Mouse (Mus musculus) MEL (cell line): ENCODE results near the gene Mrps34. TPM values are rescaled to one million over a fixed set of nuclear protein-coding genes. Genes with fewer than 3 reads are reported as not detected.
A peak's percentile ranks its signal among the peaks of the same experiment; 100 is the strongest.

Experiments
- DNase-seq: peaks from one replicate; pipeline ENCODE4 v3.0.0; 2011; ENCODE audit warnings: low read depth, low spot score
- H3K27ac ChIP-seq: 2 replicates; pipeline ENCODE4 v1.5.1; 2012; ENCODE audit warnings: low read depth, mild to moderate bottlenecking, control low read depth, low read length, moderate library complexity; ENCODE audit not compliant: control insufficient read depth
- H3K27me3 ChIP-seq, 2 experiments: fragments of 150-350 bp in 1 of 2; sonication (generic) in 1 of 2; 2 replicates each; pipeline ENCODE4 v1.6.1; 2012; ENCODE audit warnings: low read length in 2 of 2, mild to moderate bottlenecking in 2 of 2, improper control_type of control experiment in 1 of 2, moderate library complexity in 1 of 2; ENCODE audit not compliant: insufficient read depth in 2 of 2, control insufficient read depth in 1 of 2
- H3K36me3 ChIP-seq, 2 experiments: 2 replicates each; pipeline ENCODE4 v1.6.1; 2012 to 2014; ENCODE audit warnings: low read length in 2 of 2, improper control_type of control experiment in 1 of 2, inconsistent platforms in 1 of 2, mild to moderate bottlenecking in 1 of 2; ENCODE audit not compliant: insufficient read depth in 2 of 2, control insufficient read depth in 1 of 2
- H3K4me1 ChIP-seq, 2 experiments: fragments of 150-350 bp in 1 of 2; sonication (generic) in 1 of 2; 2 replicates each; pipeline ENCODE4 v1.6.1; 2012; ENCODE audit warnings: low read length in 2 of 2, improper control_type of control experiment in 1 of 2, mild to moderate bottlenecking in 1 of 2; ENCODE audit not compliant: insufficient read depth in 2 of 2, control insufficient read depth in 1 of 2
- H3K4me3 ChIP-seq, 2 experiments: fragments of 150-350 bp in 1 of 2; sonication (generic) in 1 of 2; 2 replicates each; pipeline ENCODE4 v1.5.1; 2012; ENCODE audit warnings: low read depth in 2 of 2, low read length in 2 of 2, mild to moderate bottlenecking in 2 of 2, moderate library complexity in 2 of 2, control low read depth in 1 of 2, improper control_type of control experiment in 1 of 2; ENCODE audit not compliant: control insufficient read depth in 1 of 2, insufficient read depth in 1 of 2
- H3K79me2 ChIP-seq: 2 replicates; pipeline ENCODE4 v1.6.1; 2012; ENCODE audit warnings: mild to moderate bottlenecking, low read length, moderate library complexity; ENCODE audit not compliant: control insufficient read depth, poor library complexity, insufficient read depth
- H3K9ac ChIP-seq: 2 replicates; pipeline ENCODE4 v1.6.1; 2012; ENCODE audit warnings: low read depth, mild to moderate bottlenecking, control low read depth, low read length, moderate library complexity; ENCODE audit not compliant: control insufficient read depth, poor library complexity, severe bottlenecking
- H3K9me3 ChIP-seq: fragments of 150-350 bp; sonication (generic); replicated peaks from 2 replicates; pipeline ENCODE4 v1.6.1; 2012; ENCODE audit warnings: mild to moderate bottlenecking, low read length, improper control_type of control experiment, moderate library complexity; ENCODE audit not compliant: insufficient read depth
- CTCF ChIP-seq, 3 experiments: IDR thresholded peaks in 2 of 3; conservative IDR thresholded peaks in 1 of 3; 2 replicates each; pipeline ENCODE4 v1.5.1; 2011 to 2012; ENCODE audit warnings: low read length in 3 of 3, low read depth in 2 of 3, mild to moderate bottlenecking in 2 of 3, improper control_type of control experiment in 1 of 3, inconsistent platforms in 1 of 3, mixed read lengths in 1 of 3, moderate library complexity in 1 of 3; ENCODE audit not compliant: control insufficient read depth in 1 of 3, insufficient read depth in 1 of 3, poor library complexity in 1 of 3, severe bottlenecking in 1 of 3
- EP300 ChIP-seq, 2 experiments: IDR thresholded peaks; 2 replicates each; pipeline ENCODE4 v1.6.1; 2011; ENCODE audit warnings: improper control_type of control experiment in 2 of 2, low read length in 2 of 2, low read depth in 1 of 2, mild to moderate bottlenecking in 1 of 2
- ETS1 ChIP-seq: IDR thresholded peaks from 2 replicates; pipeline ENCODE4 v1.6.1; 2012; ENCODE audit warnings: low read depth, mild to moderate bottlenecking, inconsistent platforms, low read length, improper control_type of control experiment, moderate library complexity
- GABPA ChIP-seq: IDR thresholded peaks from 2 replicates; pipeline ENCODE4 v1.6.1; 2012; ENCODE audit warnings: low read depth, mild to moderate bottlenecking, inconsistent platforms, low read length, improper control_type of control experiment, moderate library complexity
- HCFC1 ChIP-seq: IDR thresholded peaks from 2 replicates; pipeline ENCODE4 v1.6.1; 2012; ENCODE audit warnings: low read depth, mild to moderate bottlenecking, inconsistent platforms, low read length, improper control_type of control experiment, moderate library complexity
- JUND ChIP-seq: IDR thresholded peaks from 2 replicates; pipeline ENCODE4 v1.6.1; 2011; ENCODE audit warnings: low read depth, mild to moderate bottlenecking, improper control_type of control experiment, low read length
- MAFK ChIP-seq: IDR thresholded peaks from 2 replicates; pipeline ENCODE4 v1.6.1; 2011; ENCODE audit warnings: low read depth, mild to moderate bottlenecking, low read length, improper control_type of control experiment, borderline replicate concordance
- MAZ ChIP-seq: IDR thresholded peaks from 2 replicates; pipeline ENCODE4 v1.6.1; 2012; ENCODE audit warnings: low read depth, mild to moderate bottlenecking, inconsistent platforms, low read length, improper control_type of control experiment
- MXI1 ChIP-seq: IDR thresholded peaks from 2 replicates; pipeline ENCODE4 v1.6.1; 2011; ENCODE audit warnings: mild to moderate bottlenecking, low read depth, low read length, improper control_type of control experiment
- MYC ChIP-seq: IDR thresholded peaks from 2 replicates; pipeline ENCODE4 v1.6.1; 2011; ENCODE audit warnings: low read depth, mild to moderate bottlenecking, low read length, improper control_type of control experiment, moderate library complexity
- POLR2AphosphoS5 ChIP-seq: IDR thresholded peaks from 2 replicates; pipeline ENCODE4 v1.6.1; 2012; ENCODE audit warnings: low read depth, borderline replicate concordance, mild to moderate bottlenecking, inconsistent platforms, low read length, moderate library complexity, mixed read lengths
- RAD21 ChIP-seq: IDR thresholded peaks from 2 replicates; pipeline ENCODE4 v1.6.1; 2011; ENCODE audit warnings: mild to moderate bottlenecking, low read depth, low read length, improper control_type of control experiment
- RCOR1 ChIP-seq: IDR thresholded peaks from 2 replicates; pipeline ENCODE4 v1.6.1; 2012; ENCODE audit warnings: low read depth, mild to moderate bottlenecking, inconsistent platforms, low read length, improper control_type of control experiment
- SIN3A ChIP-seq: IDR thresholded peaks from 2 replicates; pipeline ENCODE4 v1.6.1; 2012; ENCODE audit warnings: low read length, improper control_type of control experiment, inconsistent platforms
- TAL1 ChIP-seq: IDR thresholded peaks from 2 replicates; pipeline ENCODE4 v1.6.1; 2012; ENCODE audit warnings: mild to moderate bottlenecking, inconsistent platforms, low read length, moderate library complexity, mixed read lengths
- USF1 ChIP-seq: IDR thresholded peaks from 2 replicates; pipeline ENCODE4 v1.6.1; 2014; ENCODE audit warnings: low read depth, mild to moderate bottlenecking, inconsistent platforms, low read length, improper control_type of control experiment, moderate library complexity
- USF2 ChIP-seq, 2 experiments: IDR thresholded peaks; 2 replicates each; pipeline ENCODE4 v1.6.1; 2011 to 2012; ENCODE audit warnings: improper control_type of control experiment in 2 of 2, low read length in 2 of 2, borderline replicate concordance in 1 of 2, inconsistent platforms in 1 of 2, low read depth in 1 of 2, mild to moderate bottlenecking in 1 of 2; ENCODE audit not compliant: insufficient read depth in 1 of 2
- ZKSCAN1 ChIP-seq: IDR thresholded peaks from 2 replicates; pipeline ENCODE4 v1.6.1; 2012; ENCODE audit warnings: low read depth, mild to moderate bottlenecking, inconsistent platforms, low read length, improper control_type of control experiment, moderate library complexity
- ZNF384 ChIP-seq: IDR thresholded peaks from 2 replicates; pipeline ENCODE4 v1.6.1; 2012; ENCODE audit warnings: low read depth, mild to moderate bottlenecking, inconsistent platforms, low read length, improper control_type of control experiment
- polyA plus RNA-seq, 2 experiments: library from polyadenylated mRNA; stranded (reverse) in 1 of 2; unstranded in 1 of 2; fragments of >175 nt in 1 of 2; fragments of >200 nt in 1 of 2; gene quantifications; 2 replicates each; pipeline versions ENCODE4 v1.2.1 to v1.2.4; 2012; ENCODE audit warnings: low replicate concordance in 2 of 2, low read depth in 1 of 2; ENCODE audit not compliant: insufficient read length in 2 of 2, insufficient read depth in 1 of 2, missing spikeins in 1 of 2
- total RNA-seq: library from RNA; depleted of rRNA; stranded (reverse); fragments of 300-350 nt; gene quantifications from 2 replicates; pipeline ENCODE4 v1.2.3, GENCODE M21; 2012

The Mrps34 gene
- total and polyA plus RNA-seq, 3 experiments, result 74.8 to 82.0 TPM; not detected in 1

DNA sequence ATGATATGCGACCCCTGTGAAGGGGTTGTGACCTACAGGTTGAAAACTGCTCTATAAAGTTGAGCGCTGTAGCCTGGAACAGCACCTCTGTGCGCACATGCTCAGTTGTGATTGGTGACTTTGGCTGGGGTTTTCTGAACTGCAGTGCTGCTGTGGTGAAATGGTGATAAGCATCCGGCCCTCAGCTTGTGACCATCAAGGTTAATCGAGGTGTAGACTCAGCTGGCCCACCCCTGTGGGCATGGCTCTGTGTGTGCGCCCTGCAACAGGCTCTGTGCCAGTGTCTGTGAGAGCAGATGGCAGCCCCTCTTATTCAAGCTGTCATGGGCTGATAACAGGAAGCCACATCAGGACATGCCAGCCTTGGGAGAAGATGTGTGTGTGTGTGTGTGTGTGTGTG lies 35.9 kb upstream of the Mrps34 start (continued):
- TF ChIP-seq TAL1 (peak; percentile 90), SIN3A (peak; percentile 75), ETS1 (peak; percentile 91), HCFC1 (no peak)

DNA sequence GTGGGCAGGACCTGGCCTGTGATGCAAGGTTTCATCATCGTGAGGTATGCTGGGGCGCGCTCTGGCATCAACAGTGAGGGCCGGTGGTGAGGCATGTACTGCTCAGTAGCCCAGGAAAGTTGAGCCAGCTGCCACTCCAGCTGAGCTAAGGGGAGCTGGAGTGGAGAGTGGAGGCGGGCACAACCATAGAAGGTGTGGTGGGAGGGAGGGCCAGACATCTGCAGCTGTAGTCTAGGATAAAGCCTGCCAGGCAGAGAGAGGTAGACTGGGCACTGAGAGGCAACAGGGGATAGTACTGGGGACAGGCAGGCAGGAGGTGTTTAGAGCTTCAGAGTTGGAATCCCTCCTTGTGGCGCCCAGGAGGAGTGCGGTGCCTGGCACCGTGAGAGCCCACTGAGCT lies 34.8 kb upstream of the Mrps34 start:
- no peak overlapping the region for H3K27ac ChIP-seq

DNA sequence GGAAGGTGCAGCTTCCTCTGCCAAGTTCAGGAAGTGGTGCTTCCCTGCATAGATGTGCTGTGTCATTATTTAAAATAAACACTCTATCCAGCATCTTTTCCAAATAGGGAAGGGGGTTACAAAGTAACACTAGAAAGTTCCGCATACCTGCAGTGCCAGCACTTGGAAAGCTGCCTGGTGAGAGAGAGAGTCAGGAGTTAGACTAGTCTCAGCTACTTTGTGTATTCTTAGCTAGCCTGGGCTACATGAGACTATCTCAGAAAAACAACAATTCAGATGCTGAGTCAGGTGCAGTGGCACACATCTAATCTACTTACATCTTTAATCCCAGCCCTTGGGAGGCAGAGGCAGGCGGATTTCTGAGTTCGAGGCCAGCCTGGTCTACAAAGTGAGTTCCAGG lies 33.1 kb upstream of the Mrps34 start:
- DNase-seq, result no peak
- peaks cover 0 to 11% of the 10 kb centered on the region in 2 experiments; a peak in 2 of 4 replicates for H3K36me3 ChIP-seq
- H3K9me3 ChIP-seq, result no peaks in the 10 kb centered on the region
- H3K4me1 ChIP-seq, result peaks cover 4 to 16% of the 10 kb centered on the region in 2 experiments
- TF ChIP-seq MYC (no peak), USF2 (IDR thresholded peaks at IDR 0.05; ENCODE audit: borderline replicate concordance in 1 of 2, insufficient read depth in 1 of 2, low read depth in 1 of 2, low read length in 2 of 2) (no peak), GABPA (no peak), MXI1 (no peak)
- H3K4me3 ChIP-seq, result no peak overlapping the region
- H3K9ac ChIP-seq, result no peak overlapping the region
- H3K79me2 ChIP-seq, result no peaks in the 10 kb centered on the region
- H3K27ac ChIP-seq, result no peak overlapping the region
- H3K27me3 ChIP-seq, result no peaks in the 10 kb centered on the region

More for the DNA sequence above, 34.8 kb upstream of the Mrps34 start:
- Histone ChIP-seq H3K9ac (no peak overlapping the region), H3K4me1 (peaks cover 4 to 16% of the 10 kb centered on the region in 2 experiments), H3K36me3 (peaks cover 0 to 11% of the 10 kb centered on the region in 2 experiments; a peak in 2 of 4 replicates), H3K9me3 (no peaks in the 10 kb centered on the region), H3K4me3 (no peak overlapping the region), H3K79me2 (no peaks in the 10 kb centered on the region), H3K27me3 (no peaks in the 10 kb centered on the region)
- TF ChIP-seq ZKSCAN1 (no peak), ETS1 (no peak), RCOR1 (no peak), MAZ (no peak), EP300 (IDR thresholded peaks at IDR 0.05; ENCODE audit: low read depth in 1 of 2, low read length in 2 of 2) (no peak), CTCF (IDR thresholded peaks at IDR 0.05 in 2 of 3, conservative IDR thresholded peaks at IDR 0.05 in 1 of 3; ENCODE audit: control insufficient read depth in 1 of 3, insufficient read depth in 1 of 3, low read depth in 2 of 3, low read length in 3 of 3, poor library complexity in 1 of 3, severe bottlenecking in 1 of 3) (no peak), USF2 (IDR thresholded peaks at IDR 0.05; ENCODE audit: borderline replicate concordance in 1 of 2, insufficient read depth in 1 of 2, low read depth in 1 of 2, low read length in 2 of 2) (no peak), RAD21 (no peak), JUND (no peak), USF1 (no peak), POLR2AphosphoS5 (no peak), ZNF384 (no peak), MAFK (no peak), SIN3A (no peak)
- no peak for DNase-seq
